Mouse (Mus musculus) erythroid progenitor cell, adult 5-6 weeks (primary cell): ENCODE data around the gene Ferd3l. TPM values are rescaled to one million over a fixed set of nuclear protein-coding genes. Genes with fewer than 3 reads are reported as not detected.

ENCODE experiments used
- ATAC-seq: replicated peaks from 2 replicates; pipeline ENCODE4 v1.8.0; 2016; ENCODE audit warnings: moderate number of reproducible peaks, mild to moderate bottlenecking, moderate TSS enrichment, inconsistent platforms; ENCODE audit not compliant: poor library complexity, low FRiP score, severe bottlenecking
- total RNA-seq, 2 experiments: library from RNA; stranded (forward) in 1 of 2; stranded (reverse) in 1 of 2; fragments of 150-400 nt in 1 of 2; fragments of 186-747, 209-891 nt in 1 of 2; gene quantifications; 2 replicates each; pipeline versions ENCODE4 v1.2.3 to v1.2.4; 2015 to 2017; ENCODE audit warnings: low replicate concordance in 2 of 2

Ferd3l gene
- total RNA-seq (2015; ENCODE audit: low replicate concordance) (not detected in 2 replicates), total RNA-seq (2017; ENCODE audit: low replicate concordance) (not detected in 2 replicates)

DNA sequence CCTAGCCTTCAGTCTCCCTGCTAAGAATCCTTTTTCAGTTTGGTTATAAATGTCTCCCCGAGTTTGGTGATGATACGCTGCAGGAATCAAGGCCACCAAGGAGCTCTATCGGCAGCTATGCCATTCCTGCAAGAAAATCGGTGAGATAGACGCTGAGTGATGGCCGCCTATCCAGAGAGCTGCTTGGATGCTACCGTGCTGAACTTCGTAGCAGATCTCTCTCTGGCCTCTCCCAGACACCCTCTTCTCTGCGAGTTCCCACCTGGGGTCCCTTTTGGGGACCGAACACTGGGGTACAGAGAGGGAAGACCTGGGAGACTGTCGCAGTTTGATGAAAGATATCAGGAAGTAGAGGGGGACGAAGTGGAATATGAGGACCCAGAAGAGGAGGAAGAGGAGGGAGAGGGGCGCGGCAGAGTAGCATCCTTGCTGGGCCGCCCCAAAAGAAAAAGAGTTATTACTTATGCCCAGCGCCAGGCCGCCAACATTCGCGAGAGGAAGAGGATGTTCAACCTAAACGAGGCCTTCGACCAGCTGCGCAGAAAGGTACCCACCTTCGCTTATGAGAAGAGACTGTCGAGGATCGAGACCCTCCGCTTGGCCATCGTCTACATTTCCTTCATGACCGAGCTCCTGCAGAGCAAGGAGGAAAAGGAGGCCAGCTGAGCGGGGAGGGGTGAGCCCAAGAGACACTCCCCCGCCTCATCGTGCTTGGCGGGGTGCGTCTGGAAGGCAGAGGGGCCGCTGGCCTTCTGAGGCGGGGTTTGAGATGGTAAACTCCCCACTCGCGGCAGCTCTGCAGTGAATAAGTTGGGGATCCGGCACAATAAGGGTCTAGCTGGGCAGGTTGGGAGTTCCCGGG lies at the start of gene Ferd3l:
TSS of gene Ferd3l (plus strand) at position 95 of the 862 bp plus-strand sequence.
- no peak for ATAC-seq

DNA sequence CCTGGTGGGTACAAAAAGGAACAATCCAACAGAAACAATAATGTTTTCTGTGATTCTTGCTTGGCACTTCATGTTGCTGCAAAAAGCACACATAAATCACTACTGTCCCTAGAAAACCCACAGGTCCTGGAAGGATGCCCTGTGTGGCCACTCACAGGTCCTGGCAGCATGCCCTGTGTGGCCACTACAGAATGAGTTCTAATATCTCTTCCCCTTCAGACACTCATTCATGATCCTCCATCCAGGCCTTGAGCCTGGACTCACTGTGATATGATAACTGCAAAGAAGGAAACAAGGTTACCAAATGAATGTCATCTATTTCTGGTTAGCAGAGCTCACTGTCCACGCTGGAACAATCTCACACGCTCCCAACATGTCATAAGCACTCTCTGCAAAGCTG lies 34.3 kb upstream of the Ferd3l start:
- ATAC-seq, result no peak

DNA sequence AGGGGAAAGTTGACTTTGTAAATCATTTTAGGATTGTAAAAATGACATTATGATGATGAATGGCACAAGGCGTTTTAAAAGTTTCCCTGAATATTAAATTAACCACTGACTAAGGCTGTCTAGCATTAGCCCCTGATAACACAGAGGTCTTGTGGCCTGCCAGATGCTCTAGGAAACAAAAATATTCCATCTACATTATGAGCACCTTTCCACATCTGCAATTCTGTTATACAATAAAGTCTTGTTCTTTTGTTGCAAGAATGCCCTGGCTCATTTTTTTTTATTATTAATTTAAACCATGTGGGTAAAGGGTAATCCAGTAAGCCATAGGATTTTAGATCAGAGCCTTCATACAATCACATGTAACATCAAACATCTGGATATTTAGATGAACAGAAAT lies 33.6 kb upstream of the Ferd3l start:
- ATAC-seq, result no peak

DNA sequence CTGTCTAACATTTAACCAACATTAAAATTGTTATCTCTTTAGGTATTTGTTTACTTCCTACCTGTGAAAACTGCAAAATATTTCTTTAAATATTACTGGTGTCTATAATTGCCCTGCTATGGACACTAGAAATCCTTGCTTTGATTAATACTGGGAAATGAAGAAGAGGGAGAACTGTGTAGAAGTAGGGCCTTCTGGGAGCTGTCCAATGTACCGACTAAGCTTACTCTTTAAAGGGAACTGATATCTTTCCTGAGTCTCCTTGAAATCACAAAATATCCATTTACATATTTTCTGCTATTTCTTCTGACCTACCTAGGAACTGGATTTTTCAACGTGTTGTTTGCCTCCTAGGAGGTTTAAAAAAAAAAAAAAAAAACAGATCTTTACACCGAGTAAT lies 1.5 kb upstream of the Ferd3l start:
- no peak for ATAC-seq

DNA sequence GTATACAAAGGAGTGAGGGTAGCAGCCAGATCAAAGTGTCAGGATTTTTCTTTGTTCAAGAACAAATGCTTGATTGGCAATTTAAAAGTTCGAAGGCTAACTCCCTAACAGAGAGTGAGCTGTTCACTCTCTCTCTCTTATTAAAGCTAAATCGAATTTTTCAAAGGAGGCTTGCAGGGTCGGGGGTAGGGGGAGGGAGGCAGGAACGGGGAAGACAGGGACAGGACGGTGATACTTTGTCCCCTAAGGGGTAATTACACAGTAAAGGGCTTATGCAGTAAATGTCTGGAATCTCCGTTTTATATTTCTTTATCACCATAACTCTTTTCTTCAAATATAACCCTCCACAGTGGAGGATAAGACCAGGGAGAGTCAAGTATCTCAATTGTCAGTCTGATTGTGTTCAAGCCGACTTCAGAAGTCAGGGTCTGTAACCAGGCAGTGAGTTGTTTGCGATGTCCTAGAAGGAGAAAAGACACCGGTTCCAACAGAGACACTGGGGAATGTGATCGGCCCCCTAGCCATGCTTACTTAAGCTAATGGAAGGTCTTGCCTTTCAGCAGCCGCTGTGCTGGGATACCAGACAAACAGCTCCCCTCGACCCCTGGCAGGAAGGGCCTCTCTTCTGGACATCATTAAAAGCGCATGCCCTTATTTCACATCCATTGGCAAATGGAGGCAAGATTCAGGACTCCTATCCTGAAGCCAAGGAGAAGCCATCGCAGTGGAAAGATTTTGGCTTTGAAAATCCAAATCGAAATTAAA lies 709 bp upstream of the Ferd3l start:
- ATAC-seq, result no peak

DNA sequence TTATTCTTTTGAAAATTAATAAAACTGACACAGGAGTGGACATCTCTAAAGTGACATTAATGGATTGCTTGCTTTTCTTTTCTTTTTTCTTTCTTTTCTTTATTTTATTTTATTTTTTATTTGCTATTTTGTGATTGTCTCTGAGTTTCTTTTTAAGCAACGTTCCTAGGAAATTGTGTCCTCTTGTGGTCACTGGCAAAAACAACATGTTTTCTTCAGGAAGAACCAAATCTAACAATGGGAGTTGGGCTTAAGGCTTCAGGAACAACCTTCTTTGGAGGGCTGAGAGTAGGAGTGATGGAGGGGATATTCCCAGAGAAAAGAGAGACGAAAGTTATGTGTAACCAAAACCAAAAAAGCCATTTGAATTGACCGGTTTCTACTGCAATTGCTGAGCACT lies 24.6 kb downstream of the Ferd3l start:
- ATAC-seq, result no peak

DNA sequence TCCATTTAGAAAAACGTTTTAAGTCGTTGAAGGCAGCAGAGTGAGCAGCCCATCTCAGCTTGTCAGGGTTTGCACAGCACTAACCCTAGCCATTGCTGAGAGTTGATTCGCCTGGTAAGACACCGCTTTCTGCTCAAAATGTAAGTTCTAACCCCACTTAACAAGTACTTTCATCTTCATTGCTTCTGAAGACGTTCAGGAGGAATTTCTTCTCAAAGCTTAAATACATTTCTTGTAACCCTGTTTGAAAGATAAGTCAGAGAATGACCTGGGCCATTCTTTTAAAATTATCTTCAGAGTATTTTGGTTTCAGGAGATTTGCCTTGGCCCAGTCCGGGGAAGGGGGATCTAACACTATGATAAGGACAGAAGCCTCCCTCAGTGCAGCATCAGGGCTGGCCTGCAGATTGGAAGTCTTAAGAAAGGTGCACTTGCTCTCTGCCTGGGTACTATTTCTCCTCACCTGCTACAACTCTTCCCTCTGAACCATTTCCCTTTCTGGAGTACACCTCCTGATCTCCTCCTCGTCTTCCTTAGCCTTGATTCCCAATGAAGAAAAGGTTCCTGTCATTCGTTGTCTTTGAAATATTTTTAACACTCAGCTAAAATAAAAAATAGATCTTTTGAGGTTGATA lies 26.8 kb downstream of the Ferd3l start:
- no peak for ATAC-seq

DNA sequence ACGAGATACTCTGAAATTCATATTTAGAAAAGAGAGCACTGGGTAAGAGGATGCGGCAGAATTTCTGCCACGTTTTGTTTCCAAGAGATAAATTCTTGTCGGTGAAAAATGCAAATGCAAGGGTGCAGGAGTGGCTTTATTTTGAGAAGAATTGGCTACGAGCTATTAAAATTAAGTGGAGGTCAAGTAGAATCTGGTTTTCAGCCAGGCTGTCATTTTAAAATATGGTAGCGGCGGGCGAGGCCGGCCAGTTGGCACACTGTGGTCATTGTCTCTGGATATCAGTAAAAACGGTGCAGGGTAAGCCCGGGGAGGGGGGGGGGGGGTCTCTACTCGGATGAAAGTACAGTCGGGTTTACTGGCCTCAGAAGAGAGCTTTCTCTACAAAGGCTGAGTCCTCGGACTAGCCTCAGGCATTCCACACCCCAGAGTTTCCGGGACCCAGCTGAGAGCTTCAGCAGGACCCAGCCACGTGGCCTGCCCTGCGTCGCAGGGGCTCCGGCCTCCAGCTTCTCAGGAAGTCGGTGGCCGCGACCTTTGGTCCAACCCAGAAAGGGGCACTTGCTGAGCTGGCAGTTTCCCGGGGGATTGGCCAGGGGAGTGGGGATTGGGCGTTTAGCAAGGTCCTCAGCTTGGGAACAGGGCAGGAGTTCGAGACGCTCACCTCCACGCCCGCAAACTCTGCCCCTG lies 27.5 kb downstream of the Ferd3l start:
- ATAC-seq, result no peak

DNA sequence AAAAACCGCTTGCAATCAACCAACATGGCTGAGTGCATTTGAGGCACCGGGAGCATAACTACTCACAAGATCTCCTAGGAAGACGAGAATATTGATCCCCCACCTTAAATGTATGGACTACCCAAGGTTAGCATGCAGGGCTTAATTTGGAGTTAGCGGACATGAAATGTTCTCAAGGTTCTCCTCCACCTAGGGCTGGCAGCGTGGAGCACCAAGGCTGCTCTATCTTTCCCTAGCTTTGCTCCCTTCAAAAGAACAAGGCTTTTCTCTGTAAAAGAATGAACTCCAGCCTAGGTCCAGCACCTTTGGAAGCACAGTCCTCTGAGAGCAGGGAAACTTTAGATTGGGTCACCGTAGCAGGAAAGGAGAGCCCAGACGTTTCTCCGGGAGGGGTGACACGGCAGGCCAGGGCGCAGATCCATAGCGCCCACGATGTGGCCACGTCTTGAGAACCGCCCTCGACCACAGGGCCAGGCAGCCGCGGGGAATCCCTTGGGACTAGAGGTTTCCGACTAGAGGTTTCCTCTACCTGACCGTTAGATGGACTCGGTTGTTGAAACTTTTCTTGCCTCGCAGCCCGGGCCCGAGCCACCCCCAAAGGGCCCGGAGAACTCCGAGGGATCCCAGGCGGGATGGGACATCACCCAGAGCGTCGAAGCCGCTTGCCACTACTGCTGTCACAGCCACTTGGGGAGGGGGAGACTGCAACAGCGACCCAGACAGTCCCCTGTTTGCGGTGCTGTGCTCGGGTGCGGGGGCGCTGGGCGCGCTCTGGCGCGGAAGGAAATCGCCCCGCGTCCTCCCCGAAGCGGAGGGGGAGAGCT lies 28.6 kb downstream of the Ferd3l start:
- no peak for ATAC-seq

DNA sequence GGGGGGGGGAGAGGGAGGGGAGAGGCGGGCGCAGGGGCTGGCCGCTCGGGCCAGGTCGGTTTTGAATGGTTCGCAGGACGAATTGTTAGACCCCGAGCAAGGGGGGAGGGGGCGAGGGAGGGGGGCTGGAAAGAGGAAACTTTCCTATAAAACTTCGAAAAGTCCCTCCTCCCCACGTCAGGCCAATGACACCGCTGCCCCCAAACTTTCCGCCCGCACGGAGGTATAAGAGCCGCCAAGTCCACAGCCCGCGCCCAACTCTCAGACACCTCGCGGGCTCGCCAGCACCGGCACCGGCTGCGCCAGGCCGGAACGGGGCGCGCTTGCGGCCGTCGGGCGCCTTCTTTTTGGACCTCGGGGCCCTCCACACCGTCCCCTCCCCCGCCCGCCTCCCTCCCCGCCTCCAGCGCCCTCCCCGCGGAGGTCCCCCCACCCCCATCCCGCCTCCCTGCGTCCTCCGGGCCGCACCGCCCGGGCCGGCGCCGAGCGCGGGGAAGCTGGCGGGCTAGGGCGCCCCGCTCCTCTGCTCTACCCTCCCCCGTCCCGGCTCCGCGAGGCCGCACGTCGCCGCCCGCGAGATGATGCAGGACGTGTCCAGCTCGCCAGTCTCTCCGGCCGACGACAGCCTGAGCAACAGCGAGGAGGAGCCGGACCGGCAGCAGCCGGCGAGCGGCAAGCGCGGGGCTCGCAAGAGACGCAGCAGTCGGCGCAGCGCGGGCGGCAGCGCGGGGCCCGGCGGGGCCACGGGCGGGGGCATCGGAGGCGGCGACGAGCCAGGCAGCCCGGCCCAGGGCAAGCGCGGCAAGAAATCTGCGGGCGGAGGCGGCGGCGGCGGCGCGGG lies 29.4 kb downstream of the Ferd3l start, which contains the start of gene Twist1:
TSS of gene Twist1 (plus strand) at position 272 of the 841 bp plus-strand sequence.
- ATAC-seq, result no peak

DNA sequence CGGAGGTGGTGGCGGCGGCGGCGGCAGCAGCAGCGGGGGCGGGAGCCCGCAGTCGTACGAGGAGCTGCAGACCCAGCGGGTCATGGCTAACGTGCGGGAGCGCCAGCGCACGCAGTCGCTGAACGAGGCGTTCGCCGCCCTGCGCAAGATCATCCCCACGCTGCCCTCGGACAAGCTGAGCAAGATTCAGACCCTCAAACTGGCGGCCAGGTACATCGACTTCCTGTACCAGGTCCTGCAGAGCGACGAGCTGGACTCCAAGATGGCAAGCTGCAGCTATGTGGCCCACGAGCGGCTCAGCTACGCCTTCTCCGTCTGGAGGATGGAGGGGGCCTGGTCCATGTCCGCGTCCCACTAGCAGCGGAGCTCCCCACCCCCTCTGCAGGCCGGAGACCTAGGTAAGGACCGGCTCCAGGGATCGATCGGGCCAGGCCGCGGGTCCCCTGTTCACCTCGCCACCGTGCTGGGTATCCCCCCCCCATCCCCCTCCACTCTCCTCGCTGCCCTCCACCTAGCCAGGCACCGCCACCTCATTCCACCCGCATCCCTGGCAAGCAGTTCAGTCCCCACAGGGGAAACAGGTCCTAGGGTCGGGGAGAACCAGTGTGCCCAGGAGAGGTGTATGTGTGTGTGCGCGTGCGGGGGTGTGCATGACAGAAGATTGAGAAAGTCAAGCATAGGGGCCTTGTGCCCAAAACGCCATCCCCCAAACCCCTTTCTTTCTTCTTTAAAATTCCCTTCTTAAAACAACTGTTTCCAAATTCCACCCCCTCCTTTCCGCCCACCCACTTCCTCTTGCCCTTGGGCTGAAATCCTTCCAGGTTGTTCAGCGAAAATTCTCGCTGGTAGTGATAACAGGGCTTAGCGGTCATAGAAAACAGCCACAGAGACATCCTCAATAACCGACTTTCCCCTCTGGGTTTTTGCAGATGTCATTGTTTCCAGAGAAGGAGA lies 30.3 kb downstream of the Ferd3l start:
- no peak for ATAC-seq

DNA sequence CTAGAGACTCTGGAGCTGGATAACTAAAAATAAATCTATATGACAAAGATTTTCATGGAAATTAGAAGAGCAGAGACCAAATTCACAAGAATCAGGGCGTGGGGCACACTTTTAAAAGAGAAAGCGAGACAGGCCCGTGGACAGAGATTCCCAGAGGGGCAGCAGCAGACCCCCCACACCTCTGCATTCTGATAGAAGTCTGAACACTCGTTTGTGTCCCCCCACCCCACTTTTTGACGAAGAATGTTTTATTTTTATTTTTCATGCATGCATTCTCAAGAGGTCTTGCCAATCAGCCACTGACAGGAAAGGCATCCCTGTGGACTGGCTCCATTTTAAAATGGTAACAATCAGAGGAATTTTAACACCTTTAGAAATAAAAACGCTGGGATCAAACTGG lies 31.0 kb downstream of the Ferd3l start:
- no peak for ATAC-seq

DNA sequence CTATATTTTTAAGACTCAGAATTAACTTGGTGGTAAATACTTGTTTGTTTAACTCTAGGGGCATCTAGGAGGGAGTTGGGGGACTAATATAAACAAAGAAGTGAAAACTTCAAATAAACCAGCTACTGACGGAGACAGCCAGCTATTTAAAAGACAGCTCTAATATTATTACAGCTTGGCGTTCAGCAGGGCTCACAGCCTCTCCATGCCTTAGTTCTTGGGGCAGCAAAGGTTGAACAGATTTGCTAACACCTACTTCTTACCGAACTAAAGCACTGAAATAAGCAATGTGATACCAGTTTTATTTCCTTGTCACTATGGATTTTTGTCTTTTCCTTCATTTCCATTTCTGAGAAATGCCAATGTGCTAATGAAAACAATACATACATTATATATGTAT lies 31.6 kb downstream of the Ferd3l start:
- ATAC-seq, result no peak

DNA sequence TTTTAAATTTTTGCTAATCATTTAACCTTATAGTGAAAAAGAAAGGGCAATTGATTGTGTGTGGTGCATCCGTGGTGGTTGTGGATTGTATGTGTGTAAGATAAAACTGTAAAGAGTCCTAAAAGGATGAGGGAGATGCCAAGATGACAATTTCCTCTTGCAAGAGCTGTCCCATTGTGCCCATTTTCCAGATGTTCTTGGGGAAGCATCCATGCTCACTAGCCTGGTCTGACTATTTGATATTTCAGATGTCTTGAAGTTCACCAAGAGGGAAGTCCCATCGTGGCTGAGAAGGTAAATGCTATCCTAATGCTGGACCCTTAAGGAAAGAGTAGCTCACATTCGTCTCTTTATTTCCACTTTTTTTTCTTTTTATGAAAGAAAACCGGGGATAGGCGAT lies 32.8 kb downstream of the Ferd3l start:
- no peak for ATAC-seq

DNA sequence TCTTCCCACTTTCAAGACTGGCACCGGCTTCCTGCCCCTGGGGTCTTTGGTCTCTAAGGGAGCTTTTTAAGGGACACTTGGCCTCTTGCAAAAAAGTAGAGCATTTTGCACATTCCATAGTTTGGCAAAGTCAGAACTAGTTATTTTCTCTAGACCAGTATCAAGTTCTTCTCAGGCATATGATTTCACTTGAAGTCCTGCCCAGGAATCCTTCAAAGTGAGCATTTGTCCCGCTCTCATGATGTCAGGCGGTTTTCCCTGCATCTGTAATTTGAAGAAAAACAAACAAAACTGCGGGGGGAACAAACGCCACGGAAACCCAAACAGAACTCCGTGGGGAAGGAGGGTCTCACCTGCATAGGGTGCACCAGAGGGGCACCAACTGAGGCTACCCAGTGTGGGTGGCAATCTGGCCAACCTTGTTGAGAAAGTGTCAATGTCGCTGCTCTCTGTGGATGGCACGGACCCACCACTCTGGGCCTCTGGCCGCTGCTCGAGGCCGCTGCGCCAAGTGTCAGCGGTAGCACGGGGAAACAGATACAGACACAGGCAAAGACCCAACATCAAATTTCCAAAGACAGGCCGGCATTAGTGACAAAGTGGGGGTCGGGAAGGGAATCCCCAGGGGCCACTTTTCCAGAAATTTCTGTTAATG lies 34.0 kb downstream of the Ferd3l start:
- ATAC-seq, result no peak

DNA sequence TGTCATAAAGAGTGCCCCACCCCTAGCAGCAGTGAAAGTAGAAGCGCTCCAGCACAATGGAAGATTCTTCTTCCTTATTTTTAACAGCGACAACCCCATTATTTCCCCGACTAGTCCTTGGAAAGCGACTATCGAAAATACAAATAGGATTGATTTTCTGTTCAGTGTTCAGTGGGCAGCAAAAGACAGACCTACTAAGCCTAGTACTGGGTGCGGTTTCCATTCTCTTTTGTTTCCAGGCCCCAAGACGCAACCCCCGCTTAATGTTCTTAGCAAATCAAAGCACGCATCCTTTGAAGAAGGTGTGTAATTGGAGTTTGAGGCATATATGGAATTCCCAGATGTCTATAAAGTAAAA lies 34.5 kb downstream of the Ferd3l start:
- ATAC-seq, result no peak
